Mouse (Mus musculus) limb, embryonic 14.5 days (tissue): ENCODE measurements at regions not wholly inside any gene's neighbourhood (a gene's known extent, or its start where the extent isn't known, plus 50 kb on each side); places are given as distances from the start of the nearest gene placed in this dataset.

Experiments
- ATAC-seq: fragments of 200-750 bp; cut with Nextera tagmentation; 2 replicates; pipeline ENCODE4 v1.8.0; 2017; ENCODE audit warnings: low read depth, moderate number of reproducible peaks, moderate TSS enrichment; ENCODE audit not compliant: low FRiP score
- DNase-seq: peaks from one replicate; pipeline ENCODE4 v3.0.0-alpha.2; 2015; ENCODE audit warnings: low spot score
- H3K27ac ChIP-seq: fragments of 300-500 bp; sonication (generic); replicated peaks from 2 replicates; pipeline ENCODE4 v1.5.1; 2014; ENCODE audit warnings: low read depth, mild to moderate bottlenecking, low read length, moderate library complexity, mixed read lengths
- H3K27me3 ChIP-seq: fragments of 300-500 bp; sonication (generic); 2 replicates; pipeline ENCODE4 v1.6.1; 2014; ENCODE audit warnings: low read length, mixed read lengths; ENCODE audit not compliant: control insufficient read depth, insufficient read depth
- H3K36me3 ChIP-seq: fragments of 300-500 bp; sonication (generic); 2 replicates; pipeline ENCODE4 v1.6.1; 2014; ENCODE audit warnings: mild to moderate bottlenecking, low read length, moderate library complexity, mixed read lengths; ENCODE audit not compliant: control insufficient read depth, insufficient read depth
- H3K4me1 ChIP-seq: fragments of 300-500 bp; sonication (generic); 2 replicates; pipeline ENCODE4 v1.6.1; 2014; ENCODE audit warnings: antibody characterized with exemption, low read length, mixed read lengths; ENCODE audit not compliant: control insufficient read depth, insufficient read depth
- H3K4me2 ChIP-seq: fragments of 300-500 bp; sonication (generic); replicated peaks from 2 replicates; pipeline ENCODE4 v1.6.1; 2014; ENCODE audit warnings: low read depth, mild to moderate bottlenecking, low read length, moderate library complexity; ENCODE audit not compliant: severe bottlenecking
- H3K4me3 ChIP-seq: fragments of 300-500 bp; sonication (generic); replicated peaks from 2 replicates; pipeline ENCODE4 v1.5.1; 2014; ENCODE audit warnings: low read length
- H3K9ac ChIP-seq: fragments of 300-500 bp; sonication (generic); 2 replicates; pipeline ENCODE4 v1.6.1; 2014; ENCODE audit warnings: mild to moderate bottlenecking, low read depth, low read length, moderate library complexity; ENCODE audit not compliant: severe bottlenecking
- H3K9me3 ChIP-seq: fragments of 300-500 bp; sonication (generic); 2 replicates; pipeline ENCODE4 v1.6.1; 2016; ENCODE audit warnings: low read length; ENCODE audit not compliant: control insufficient read depth
- POLR2A ChIP-seq: fragments of 200-500 bp; IDR thresholded peaks from 2 replicates; pipeline ENCODE4 v1.8.0; 2012; ENCODE audit warnings: inconsistent platforms, mild to moderate bottlenecking, moderate library complexity, borderline replicate concordance; ENCODE audit not compliant: insufficient read depth, insufficient read length; ENCODE audit errors: extremely low read depth
- WGBS: fragments of 180-500 bp; shearing (Covaris S2); extraction: QIAGEN DNeasy Blood & Tissue Kit; methylation state at CpG from one replicate; pipeline ENCODE4 v1.1.7; 2014; 5-methylcytosine and 5-hydroxymethylcytosine counted together

- H3K9me3 ChIP-seq: no peaks in the 10 kb centered on the region
- ATAC-seq: no peak
- DNase-seq: no peak
- H3K4me1 ChIP-seq: no peaks in the 10 kb centered on the region
- H3K9ac ChIP-seq: no peak overlapping the region
- no peak overlapping the region for H3K27ac ChIP-seq
- no peaks in the 10 kb centered on the region for H3K36me3 ChIP-seq
- H3K4me3 ChIP-seq: no peak overlapping the region
- TF ChIP-seq POLR2A: no peak
- 83% methylated on average over 4 of the region's 4 CpGs for WGBS
- H3K27me3 ChIP-seq: no peaks in the 10 kb centered on the region
- no peak overlapping the region for H3K4me2 ChIP-seq
Observed at GRCm38 (mm10) chr13:35426061-35426460, 233.6 kb upstream of the Cdyl start.

- Histone ChIP-seq H3K4me3 (no peak overlapping the region), H3K27me3 (no peaks in the 10 kb centered on the region), H3K4me1 (no peaks in the 10 kb centered on the region), H3K9me3 (0 out of 2 replicates have a peak, but pooled peaks cover 2% of the 10 kb centered on the region), H3K4me2 (no peak overlapping the region), H3K9ac (no peak overlapping the region), H3K27ac (no peak overlapping the region), H3K36me3 (no peaks in the 10 kb centered on the region)
- DNase-seq (peak; percentile 51), ATAC-seq (no peak)
- WGBS: 58% methylated on average over 7 of the region's 7 CpGs
- TF ChIP-seq POLR2A: no peak
Observed at GRCm38 (mm10) chr13:35435173-35435572, 224.5 kb upstream of the Cdyl start.

- DNase-seq (no peak), ATAC-seq (no peak)
- H3K4me1 ChIP-seq: no peaks in the 10 kb centered on the region
- H3K9me3 ChIP-seq: no peaks in the 10 kb centered on the region
- H3K9ac ChIP-seq: no peak overlapping the region
- WGBS: 89% methylated on average over 3 of the region's 3 CpGs
- no peaks in the 10 kb centered on the region for H3K27me3 ChIP-seq
- no peak overlapping the region for H3K4me2 ChIP-seq
- H3K27ac ChIP-seq: no peak overlapping the region
- no peaks in the 10 kb centered on the region for H3K36me3 ChIP-seq
- H3K4me3 ChIP-seq: no peak overlapping the region
- no peak for TF ChIP-seq POLR2A
Observed at GRCm38 (mm10) chr13:35447661-35448060, 212.0 kb upstream of the Cdyl start.

- no peaks in the 10 kb centered on the region for H3K27me3 ChIP-seq
- no peaks in the 10 kb centered on the region for H3K36me3 ChIP-seq
- WGBS: 91% methylated on average over 1 of the region's 1 CpGs
- no peak overlapping the region for H3K4me3 ChIP-seq
- ATAC-seq (no peak), DNase-seq (no peak)
- H3K27ac ChIP-seq: no peak overlapping the region
- H3K4me1 ChIP-seq: no peaks in the 10 kb centered on the region
- H3K9ac ChIP-seq: no peak overlapping the region
- H3K4me2 ChIP-seq: no peak overlapping the region
- no peak for TF ChIP-seq POLR2A
- no peaks in the 10 kb centered on the region for H3K9me3 ChIP-seq
Observed at GRCm38 (mm10) chr13:35452420-35452819, 207.2 kb upstream of the Cdyl start.

- H3K36me3 ChIP-seq: no peaks in the 10 kb centered on the region
- H3K9me3 ChIP-seq: no peaks in the 10 kb centered on the region
- no peaks in the 10 kb centered on the region for H3K27me3 ChIP-seq
- DNase-seq (no peak), ATAC-seq (no peak)
- no peak overlapping the region for H3K27ac ChIP-seq
- H3K4me2 ChIP-seq: no peak overlapping the region
- H3K9ac ChIP-seq: no peak overlapping the region
- no peak overlapping the region for H3K4me3 ChIP-seq
- TF ChIP-seq POLR2A: no peak
- no peaks in the 10 kb centered on the region for H3K4me1 ChIP-seq
- WGBS: 81% methylated on average over 2 of the region's 2 CpGs
Observed at GRCm38 (mm10) chr13:35453222-35453914, 206.3 kb upstream of the Cdyl start.
